Mouse (Mus musculus) C2C12 (cell line): ENCODE measurements around the gene Uts2b. TPM values are rescaled to one million over a fixed set of nuclear protein-coding genes. Genes with fewer than 3 reads are reported as not detected.

Experiments
- H3K27me3 ChIP-seq: one replicate; pipeline ENCODE4 v1.6.1; 2011; ENCODE audit not compliant: control insufficient read depth, insufficient read depth, insufficient read length
- H3K36me3 ChIP-seq: one replicate; pipeline ENCODE4 v1.6.1; 2011; ENCODE audit not compliant: control insufficient read depth, insufficient read depth
- H3K4me3 ChIP-seq: one replicate; pipeline ENCODE4 v1.5.1; 2011; ENCODE audit warnings: mild to moderate bottlenecking, control low read depth; ENCODE audit not compliant: poor library complexity, insufficient read depth, severe bottlenecking
- H3K79me2 ChIP-seq: one replicate; pipeline ENCODE4 v1.6.1; 2011; ENCODE audit not compliant: control insufficient read depth, insufficient read depth
- H3K79me3 ChIP-seq: one replicate; pipeline ENCODE4 v1.6.1; 2011; ENCODE audit warnings: low read depth, control low read depth
- H3ac ChIP-seq: one replicate; pipeline ENCODE3; 2011; ENCODE audit warnings: low read depth; ENCODE audit not compliant: control insufficient read depth, insufficient read length
- CEBPB ChIP-seq: IDR thresholded peaks from one replicate; pipeline ENCODE4 v1.6.1; 2011; ENCODE audit warnings: low read depth, mild to moderate bottlenecking, control low read depth, moderate library complexity
- CTCF ChIP-seq: IDR thresholded peaks from one replicate; pipeline ENCODE4 v1.5.1; 2011; ENCODE audit not compliant: control insufficient read depth, insufficient read depth, insufficient read length
- FOSL1 ChIP-seq: IDR thresholded peaks from one replicate; pipeline ENCODE4 v1.8.0; 2011; ENCODE audit warnings: mild to moderate bottlenecking, low read length; ENCODE audit not compliant: poor library complexity, insufficient read depth, severe bottlenecking
- MAX ChIP-seq: IDR thresholded peaks from one replicate; pipeline ENCODE4 v1.6.1; 2011; ENCODE audit warnings: mild to moderate bottlenecking, control low read depth
- MYOD1 ChIP-seq: IDR thresholded peaks from one replicate; pipeline ENCODE4 v1.6.1; 2011; ENCODE audit warnings: low read depth; ENCODE audit not compliant: control insufficient read depth, insufficient read length
- MYOG ChIP-seq: IDR thresholded peaks from one replicate; pipeline ENCODE4 v1.6.1; 2011; ENCODE audit not compliant: control insufficient read depth, insufficient read length; ENCODE audit errors: extremely low read depth
- USF1 ChIP-seq: IDR thresholded peaks from one replicate; pipeline ENCODE4 v1.6.1; 2011; ENCODE audit warnings: low read depth, mild to moderate bottlenecking, control low read depth, moderate library complexity
- polyA plus RNA-seq: library from polyadenylated mRNA; unstranded; fragments of >200 nt; fragmentation: generic; extraction: Trizol; gene quantifications from one replicate; pipeline ENCODE4 v1.2.1, GENCODE M21; 2012; ENCODE audit warnings: missing spikeins

The Uts2b gene
- polyA plus RNA-seq, 1 experiment, result not detected

GRCm38 (mm10) chr16:27360059-27360458 is 10.0 kb downstream of the Uts2b start:
- Histone ChIP-seq H3K36me3 (no peaks in the 10 kb centered on the region), H3K79me3 (no peaks in the 10 kb centered on the region), H3K27me3 (no peaks in the 10 kb centered on the region), H3K79me2 (no peaks in the 10 kb centered on the region), H3ac (no peak overlapping the region), H3K4me3 (no peak overlapping the region)
- TF ChIP-seq CTCF, result no peak
- TF ChIP-seq MAX, result no peak
- no peak for TF ChIP-seq CEBPB
- TF ChIP-seq MYOD1, result no peak
- no peak for TF ChIP-seq FOSL1
- no peak for TF ChIP-seq MYOG
- TF ChIP-seq USF1, result no peak

GRCm38 (mm10) chr16:27354464-27354863 is 15.6 kb downstream of the Uts2b start:
- no peaks in the 10 kb centered on the region for H3K79me3 ChIP-seq
- H3K4me3 ChIP-seq, result no peak overlapping the region
- TF ChIP-seq MAX (no peak), FOSL1 (no peak), MYOG (no peak), MYOD1 (no peak), USF1 (no peak), CTCF (no peak), CEBPB (no peak)
- H3K27me3 ChIP-seq, result no peaks in the 10 kb centered on the region
- no peaks in the 10 kb centered on the region for H3K79me2 ChIP-seq
- H3ac ChIP-seq, result no peak overlapping the region
- H3K36me3 ChIP-seq, result no peaks in the 10 kb centered on the region

GRCm38 (mm10) chr16:27349878-27350532 is 20.0 kb downstream of the Uts2b start:
- no peaks in the 10 kb centered on the region for H3K79me3 ChIP-seq
- TF ChIP-seq CTCF (no peak), MYOD1 (no peak), MYOG (no peak), USF1 (no peak), CEBPB (no peak), FOSL1 (no peak), MAX (no peak)

GRCm38 (mm10) chr16:27349235-27349634 is 20.8 kb downstream of the Uts2b start:
- H3K4me3 ChIP-seq, result no peak overlapping the region
- no peaks in the 10 kb centered on the region for H3K36me3 ChIP-seq
- H3ac ChIP-seq, result no peak overlapping the region
- no peaks in the 10 kb centered on the region for H3K79me2 ChIP-seq
- no peak for TF ChIP-seq CTCF
- TF ChIP-seq MYOG, result no peak
- TF ChIP-seq MAX, result no peak
- TF ChIP-seq CEBPB, result no peak
- TF ChIP-seq FOSL1, result no peak
- no peak for TF ChIP-seq MYOD1
- no peak for TF ChIP-seq USF1
- no peaks in the 10 kb centered on the region for H3K27me3 ChIP-seq
- H3K79me3 ChIP-seq, result no peaks in the 10 kb centered on the region

More at GRCm38 (mm10) chr16:27349878-27350532, 20.0 kb downstream of the Uts2b start:
- H3K36me3 ChIP-seq, result no peaks in the 10 kb centered on the region
- H3ac ChIP-seq, result no peak overlapping the region
- no peaks in the 10 kb centered on the region for H3K79me2 ChIP-seq
- no peak overlapping the region for H3K4me3 ChIP-seq
- no peaks in the 10 kb centered on the region for H3K27me3 ChIP-seq

GRCm38 (mm10) chr16:27348359-27348758 is 21.7 kb downstream of the Uts2b start:
- Histone ChIP-seq H3ac (no peak overlapping the region), H3K36me3 (no peaks in the 10 kb centered on the region), H3K79me3 (no peaks in the 10 kb centered on the region), H3K4me3 (no peak overlapping the region), H3K79me2 (no peaks in the 10 kb centered on the region), H3K27me3 (no peaks in the 10 kb centered on the region)
- TF ChIP-seq FOSL1 (no peak), CEBPB (no peak)

- H3K79me2 ChIP-seq, result no peaks in the 10 kb centered on the region
- H3K27me3 ChIP-seq, result no peaks in the 10 kb centered on the region
- H3K4me3 ChIP-seq, result no peak overlapping the region
- H3K36me3 ChIP-seq, result no peaks in the 10 kb centered on the region
- no peak for TF ChIP-seq CEBPB
- no peak for TF ChIP-seq MYOG
- TF ChIP-seq MAX, result no peak
- TF ChIP-seq FOSL1, result no peak
- no peak for TF ChIP-seq MYOD1
- no peak for TF ChIP-seq USF1
- TF ChIP-seq CTCF, result no peak
- no peaks in the 10 kb centered on the region for H3K79me3 ChIP-seq
- no peak overlapping the region for H3ac ChIP-seq
Observed at GRCm38 (mm10) chr16:27347521-27347920, 22.5 kb downstream of the Uts2b start.
